Mouse (Mus musculus): ENCODE results near the gene Nxnl1. TPM values are rescaled to one million over a fixed set of nuclear protein-coding genes. Genes with fewer than 3 reads are reported as not detected.

The Nxnl1 gene
- 0.02 TPM for polyA plus RNA-seq (2012; fragmentation: generic; extraction: Trizol)
- long read RNA-seq, experiment 1, result 0 reads
- long read RNA-seq, experiment 2, result 0 reads

GRCm38 (mm10) chr8:71566501-71566900 lies at the start of gene Nxnl1:
Gene Nxnl1, minus strand, starts transcription at chr8:71566601.
- Histone ChIP-seq H3K27me3 (ENCODE audit: control insufficient read depth, insufficient read depth, insufficient read length) (no peaks in the 10 kb centered on the region), H3K79me2 (ENCODE audit: control insufficient read depth, insufficient read depth) (no peaks in the 10 kb centered on the region), H3ac (ENCODE audit: control insufficient read depth, insufficient read length, low read depth) (no peak within 1 kb of the TSS), H3K36me3 (ENCODE audit: control insufficient read depth, insufficient read depth) (no peaks in the 10 kb centered on the region), H3K79me3 (ENCODE audit: low read depth) (no peaks in the 10 kb centered on the region), H3K4me3 (ENCODE audit: insufficient read depth, poor library complexity, severe bottlenecking) (no peak within 1 kb of the TSS)
- TF ChIP-seq FOSL1 (IDR thresholded peaks at IDR 0.05; ENCODE audit: insufficient read depth, low read length, poor library complexity, severe bottlenecking) (no peak), MYOG (IDR thresholded peaks at IDR 0.05; ENCODE audit: control insufficient read depth, extremely low read depth, insufficient read length) (no peak), CTCF (IDR thresholded peaks at IDR 0.05; ENCODE audit: control insufficient read depth, insufficient read depth, insufficient read length) (no peak), USF1 (IDR thresholded peaks at IDR 0.05; ENCODE audit: low read depth) (no peak), MAX (IDR thresholded peaks at IDR 0.05) (no peak), CEBPB (IDR thresholded peaks at IDR 0.05; ENCODE audit: low read depth) (no peak), MYOD1 (IDR thresholded peaks at IDR 0.05; ENCODE audit: control insufficient read depth, insufficient read length, low read depth) (no peak)

- Histone ChIP-seq H3ac (ENCODE audit: control insufficient read depth, insufficient read length, low read depth) (no peak overlapping the region), H3K27me3 (ENCODE audit: control insufficient read depth, insufficient read depth, insufficient read length) (no peaks in the 10 kb centered on the region), H3K36me3 (ENCODE audit: control insufficient read depth, insufficient read depth) (peaks cover 20% of the 10 kb centered on the region), H3K4me3 (ENCODE audit: insufficient read depth, poor library complexity, severe bottlenecking) (no peak overlapping the region), H3K79me3 (ENCODE audit: low read depth) (peaks cover 13% of the 10 kb centered on the region), H3K79me2 (ENCODE audit: control insufficient read depth, insufficient read depth) (peaks cover 25% of the 10 kb centered on the region)
- no peak for TF ChIP-seq USF1 (IDR thresholded peaks at IDR 0.05; ENCODE audit: low read depth)
- TF ChIP-seq MYOG (IDR thresholded peaks at IDR 0.05; ENCODE audit: control insufficient read depth, extremely low read depth, insufficient read length), result no peak
- no peak for TF ChIP-seq FOSL1 (IDR thresholded peaks at IDR 0.05; ENCODE audit: insufficient read depth, low read length, poor library complexity, severe bottlenecking)
- TF ChIP-seq MYOD1 (IDR thresholded peaks at IDR 0.05; ENCODE audit: control insufficient read depth, insufficient read length, low read depth), result no peak
- TF ChIP-seq CEBPB (IDR thresholded peaks at IDR 0.05; ENCODE audit: low read depth), result no peak
- no peak for TF ChIP-seq CTCF (IDR thresholded peaks at IDR 0.05; ENCODE audit: control insufficient read depth, insufficient read depth, insufficient read length)
- no peak for TF ChIP-seq MAX (IDR thresholded peaks at IDR 0.05)
These were observed 47.0 kb upstream of the Nxnl1 start for GRCm38 (mm10) chr8:71613418-71613817.

- H3ac ChIP-seq (ENCODE audit: control insufficient read depth, insufficient read length, low read depth), result peak overlapping the region; percentile 100
- H3K79me3 ChIP-seq (ENCODE audit: low read depth), result peaks cover 13% of the 10 kb centered on the region
- peaks cover 25% of the 10 kb centered on the region for H3K79me2 ChIP-seq (ENCODE audit: control insufficient read depth, insufficient read depth)
- TF ChIP-seq CTCF (IDR thresholded peaks at IDR 0.05; ENCODE audit: control insufficient read depth, insufficient read depth, insufficient read length), result no peak
- TF ChIP-seq MYOG (IDR thresholded peaks at IDR 0.05; ENCODE audit: control insufficient read depth, extremely low read depth, insufficient read length), result no peak
- no peak for TF ChIP-seq MYOD1 (IDR thresholded peaks at IDR 0.05; ENCODE audit: control insufficient read depth, insufficient read length, low read depth)
- no peak for TF ChIP-seq FOSL1 (IDR thresholded peaks at IDR 0.05; ENCODE audit: insufficient read depth, low read length, poor library complexity, severe bottlenecking)
- TF ChIP-seq USF1 (IDR thresholded peaks at IDR 0.05; ENCODE audit: low read depth), result no peak
- no peak for TF ChIP-seq CEBPB (IDR thresholded peaks at IDR 0.05; ENCODE audit: low read depth)
- no peak for TF ChIP-seq MAX (IDR thresholded peaks at IDR 0.05)
- H3K27me3 ChIP-seq (ENCODE audit: control insufficient read depth, insufficient read depth, insufficient read length), result no peaks in the 10 kb centered on the region
- peaks cover 15% of the 10 kb centered on the region for H3K36me3 ChIP-seq (ENCODE audit: control insufficient read depth, insufficient read depth)
- peak overlapping the region; percentile 76 for H3K4me3 ChIP-seq (ENCODE audit: insufficient read depth, poor library complexity, severe bottlenecking)
These were observed 45.7 kb upstream of the Nxnl1 start for GRCm38 (mm10) chr8:71612141-71612540.

- no peaks in the 10 kb centered on the region for H3K27me3 ChIP-seq (ENCODE audit: control insufficient read depth, insufficient read depth, insufficient read length)
- TF ChIP-seq FOSL1 (IDR thresholded peaks at IDR 0.05; ENCODE audit: insufficient read depth, low read length, poor library complexity, severe bottlenecking) (no peak), CTCF (IDR thresholded peaks at IDR 0.05; ENCODE audit: control insufficient read depth, insufficient read depth, insufficient read length) (peak; percentile 15), MAX (IDR thresholded peaks at IDR 0.05) (peak; percentile 71)
- H3K36me3 ChIP-seq (ENCODE audit: control insufficient read depth, insufficient read depth), result peaks cover 15% of the 10 kb centered on the region
- H3K4me3 ChIP-seq (ENCODE audit: insufficient read depth, poor library complexity, severe bottlenecking), result peak within 1 kb of the TSS; percentile 76
- H3K79me3 ChIP-seq (ENCODE audit: low read depth), result peaks cover 13% of the 10 kb centered on the region
- peak within 1 kb of the TSS; percentile 100 for H3ac ChIP-seq (ENCODE audit: control insufficient read depth, insufficient read length, low read depth)
- peaks cover 25% of the 10 kb centered on the region for H3K79me2 ChIP-seq (ENCODE audit: control insufficient read depth, insufficient read depth)
These were observed 44.6 kb upstream of the Nxnl1 start, which contains the start of gene Colgalt1 for GRCm38 (mm10) chr8:71610822-71611651. Gene Colgalt1, plus strand, starts transcription at chr8:71610998.

- TF ChIP-seq MAX (IDR thresholded peaks at IDR 0.05), result no peak
- no peak for TF ChIP-seq CEBPB (IDR thresholded peaks at IDR 0.05; ENCODE audit: low read depth)
- no peak for TF ChIP-seq MYOG (IDR thresholded peaks at IDR 0.05; ENCODE audit: control insufficient read depth, extremely low read depth, insufficient read length)
- TF ChIP-seq USF1 (IDR thresholded peaks at IDR 0.05; ENCODE audit: low read depth), result no peak
- TF ChIP-seq CTCF (IDR thresholded peaks at IDR 0.05; ENCODE audit: control insufficient read depth, insufficient read depth, insufficient read length), result no peak
- TF ChIP-seq MYOD1 (IDR thresholded peaks at IDR 0.05; ENCODE audit: control insufficient read depth, insufficient read length, low read depth), result no peak
- no peak for TF ChIP-seq FOSL1 (IDR thresholded peaks at IDR 0.05; ENCODE audit: insufficient read depth, low read length, poor library complexity, severe bottlenecking)
- Histone ChIP-seq H3K79me3 (ENCODE audit: low read depth) (no peaks in the 10 kb centered on the region), H3K79me2 (ENCODE audit: control insufficient read depth, insufficient read depth) (no peaks in the 10 kb centered on the region), H3K36me3 (ENCODE audit: control insufficient read depth, insufficient read depth) (no peaks in the 10 kb centered on the region), H3K4me3 (ENCODE audit: insufficient read depth, poor library complexity, severe bottlenecking) (no peak overlapping the region), H3K27me3 (ENCODE audit: control insufficient read depth, insufficient read depth, insufficient read length) (no peaks in the 10 kb centered on the region), H3ac (ENCODE audit: control insufficient read depth, insufficient read length, low read depth) (no peak overlapping the region)
These were observed 37.6 kb upstream of the Nxnl1 start for GRCm38 (mm10) chr8:71604021-71604420.

All from C2C12 (cell line).